Mouse (Mus musculus) midbrain, embryonic 13.5 days (tissue): ENCODE measurements around the gene Krtap3-3. TPM values are rescaled to one million over a fixed set of nuclear protein-coding genes. Genes with fewer than 3 reads are reported as not detected.

Source experiments
- ATAC-seq: fragments of 200-750 bp; cut with Nextera tagmentation; 2 replicates; pipeline ENCODE4 v1.8.0; 2017; ENCODE audit warnings: mild to moderate bottlenecking, moderate TSS enrichment, moderate library complexity
- H3K27ac ChIP-seq: fragments of 300-500 bp; sonication (generic); 2 replicates; pipeline ENCODE4 v1.5.1; 2015; ENCODE audit warnings: inconsistent platforms, mild to moderate bottlenecking, moderate library complexity
- H3K27me3 ChIP-seq: fragments of 300-500 bp; sonication (generic); 2 replicates; pipeline ENCODE4 v1.6.1; 2015; ENCODE audit warnings: mild to moderate bottlenecking, inconsistent platforms
- H3K36me3 ChIP-seq: fragments of 300-500 bp; sonication (generic); 2 replicates; pipeline ENCODE4 v1.6.1; 2015; ENCODE audit warnings: mild to moderate bottlenecking, inconsistent platforms
- H3K4me1 ChIP-seq: fragments of 300-500 bp; sonication (generic); replicated peaks from 2 replicates; pipeline ENCODE4 v1.6.1; 2015; ENCODE audit warnings: inconsistent platforms
- H3K4me2 ChIP-seq: fragments of 300-500 bp; sonication (generic); replicated peaks from 2 replicates; pipeline ENCODE4 v1.6.1; 2015; ENCODE audit warnings: moderate library complexity, mild to moderate bottlenecking, inconsistent platforms
- H3K4me3 ChIP-seq: fragments of 300-500 bp; sonication (generic); replicated peaks from 2 replicates; pipeline ENCODE4 v1.5.1; 2015; ENCODE audit warnings: mild to moderate bottlenecking, inconsistent platforms
- H3K9ac ChIP-seq: fragments of 300-500 bp; sonication (generic); replicated peaks from 2 replicates; pipeline ENCODE4 v1.6.1; 2015; ENCODE audit warnings: mild to moderate bottlenecking, inconsistent platforms
- H3K9me3 ChIP-seq: fragments of 300-500 bp; sonication (generic); 2 replicates; pipeline ENCODE4 v1.6.1; 2016; ENCODE audit warnings: mild to moderate bottlenecking, inconsistent platforms
- WGBS: fragments of 180-500 bp; shearing (Covaris S2); methylation state at CpG from one replicate; pipeline ENCODE4 v1.1.7; 2015; 5-methylcytosine and 5-hydroxymethylcytosine counted together
- polyA plus RNA-seq: library from polyadenylated mRNA; unstranded; fragments of >200 nt; fragmentation: Nextera tagmentation; extraction: Ambion mirVana; gene quantifications from 2 replicates; pipeline ENCODE4 v1.2.1, GENCODE M21; 2015

The Krtap3-3 gene
- polyA plus RNA-seq, 1 experiment from 2014 or later, result not detected

GRCm38 (mm10) chr11:99557976-99558745 is 7.5 kb upstream of the Krtap3-3 start:
- Histone ChIP-seq H3K4me3 (no peak overlapping the region), H3K9ac (no peak overlapping the region), H3K4me2 (no peak overlapping the region), H3K27me3 (no peaks in the 10 kb centered on the region), H3K9me3 (no peaks in the 10 kb centered on the region), H3K27ac (no peak overlapping the region), H3K36me3 (no peaks in the 10 kb centered on the region), H3K4me1 (no peaks in the 10 kb centered on the region)
- 79% methylated on average over 3 of the region's 3 CpGs for WGBS
- ATAC-seq, result no peak

- Histone ChIP-seq H3K9me3 (no peaks in the 10 kb centered on the region), H3K9ac (no peak within 1 kb of the TSS), H3K36me3 (no peaks in the 10 kb centered on the region), H3K4me3 (no peak within 1 kb of the TSS), H3K4me1 (no peaks in the 10 kb centered on the region), H3K27ac (no peak within 1 kb of the TSS), H3K27me3 (no peaks in the 10 kb centered on the region), H3K4me2 (no peak within 1 kb of the TSS)
- no peak for ATAC-seq
- WGBS, result 88% methylated on average over 2 of the region's 2 CpGs
Observed at GRCm38 (mm10) chr11:99556753-99557152, 6.1 kb upstream of the Krtap3-3 start, which contains the start of gene Krtap3-2. Gene Krtap3-2 (minus strand): TSS chr11:99556853.

DNA sequence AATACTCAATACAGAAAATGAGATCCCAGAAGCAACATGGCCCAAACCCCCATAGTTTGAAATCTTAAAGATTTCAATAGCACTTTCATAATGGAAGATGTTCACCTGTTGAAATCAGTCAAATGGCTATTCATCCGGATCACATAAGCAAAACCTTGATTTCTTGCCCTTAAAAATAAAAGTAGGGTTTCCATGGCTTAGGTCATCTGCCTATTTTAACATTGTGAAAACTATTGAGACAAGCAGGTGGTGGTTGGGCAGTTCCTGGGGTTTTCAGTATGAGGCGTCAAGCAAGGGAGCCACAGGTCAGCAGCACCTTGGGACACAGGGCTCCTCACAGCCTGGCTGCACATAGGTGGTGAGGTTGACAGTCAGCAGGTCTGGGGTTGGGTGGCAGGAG is 5.5 kb upstream of the Krtap3-3 start:
- no peak for ATAC-seq
- Histone ChIP-seq H3K36me3 (no peaks in the 10 kb centered on the region), H3K4me2 (no peak overlapping the region), H3K4me1 (no peaks in the 10 kb centered on the region), H3K9ac (no peak overlapping the region), H3K9me3 (no peaks in the 10 kb centered on the region), H3K4me3 (no peak overlapping the region), H3K27me3 (no peaks in the 10 kb centered on the region), H3K27ac (no peak overlapping the region)
- WGBS, result 88% methylated on average over 2 of the region's 2 CpGs

DNA sequence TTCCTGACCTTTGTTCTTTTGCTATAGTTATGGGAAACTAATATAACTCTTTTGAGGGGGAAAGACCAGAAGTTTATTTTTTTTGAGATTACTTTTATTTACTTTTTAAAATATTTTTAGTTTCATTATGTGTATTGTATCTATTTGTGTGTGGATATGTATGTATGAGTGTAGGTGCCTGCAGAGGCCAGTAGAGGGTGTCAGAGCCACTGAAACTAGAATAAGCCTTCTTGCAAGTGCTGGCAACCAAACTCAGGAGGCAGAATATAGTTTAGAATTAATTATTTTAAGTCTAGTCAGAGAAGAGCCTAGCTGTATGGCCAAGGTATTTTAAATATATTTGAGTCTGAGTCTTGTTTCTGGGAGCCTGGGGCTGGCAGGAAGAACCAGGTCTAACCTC is 2.8 kb downstream of the Krtap3-3 start:
- H3K36me3 ChIP-seq, result no peaks in the 10 kb centered on the region
- H3K4me1 ChIP-seq, result no peaks in the 10 kb centered on the region
- ATAC-seq, result no peak
- H3K9ac ChIP-seq, result no peak overlapping the region
- H3K4me2 ChIP-seq, result no peak overlapping the region
- H3K9me3 ChIP-seq, result no peaks in the 10 kb centered on the region
- no peaks in the 10 kb centered on the region for H3K27me3 ChIP-seq
- no peak overlapping the region for H3K4me3 ChIP-seq
- H3K27ac ChIP-seq, result no peak overlapping the region

DNA sequence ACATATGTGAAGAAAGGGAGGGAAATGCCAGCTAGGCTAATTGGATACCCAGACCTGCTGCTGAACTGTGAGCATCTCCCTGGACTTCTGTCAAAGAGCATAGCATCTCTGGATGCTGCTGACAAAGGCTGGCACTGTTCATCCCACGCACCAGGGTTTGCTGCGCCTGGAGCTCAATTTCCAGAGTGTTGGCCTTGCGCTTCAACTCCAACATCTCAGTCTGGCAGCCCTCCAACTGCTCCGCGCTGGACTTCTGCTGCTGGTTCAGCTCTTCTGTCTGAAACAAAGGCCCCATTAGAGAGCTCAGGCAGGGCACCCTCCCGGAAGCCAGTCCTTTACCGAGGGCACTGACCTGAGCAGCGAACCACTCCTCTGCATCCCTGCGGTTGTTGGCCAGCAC is 10.9 kb downstream of the Krtap3-3 start:
- no peak overlapping the region for H3K4me2 ChIP-seq
- H3K4me1 ChIP-seq, result peaks cover 4% of the 10 kb centered on the region; the same call in 1 of the 2 replicates
- WGBS, result 67% methylated on average over 9 of the region's 9 CpGs
- H3K9ac ChIP-seq, result no peak overlapping the region
- H3K4me3 ChIP-seq, result no peak overlapping the region
- no peaks in the 10 kb centered on the region for H3K27me3 ChIP-seq
- no peaks in the 10 kb centered on the region for H3K9me3 ChIP-seq
- H3K27ac ChIP-seq, result no peak overlapping the region
- H3K36me3 ChIP-seq, result no peaks in the 10 kb centered on the region
- ATAC-seq, result no peak

DNA sequence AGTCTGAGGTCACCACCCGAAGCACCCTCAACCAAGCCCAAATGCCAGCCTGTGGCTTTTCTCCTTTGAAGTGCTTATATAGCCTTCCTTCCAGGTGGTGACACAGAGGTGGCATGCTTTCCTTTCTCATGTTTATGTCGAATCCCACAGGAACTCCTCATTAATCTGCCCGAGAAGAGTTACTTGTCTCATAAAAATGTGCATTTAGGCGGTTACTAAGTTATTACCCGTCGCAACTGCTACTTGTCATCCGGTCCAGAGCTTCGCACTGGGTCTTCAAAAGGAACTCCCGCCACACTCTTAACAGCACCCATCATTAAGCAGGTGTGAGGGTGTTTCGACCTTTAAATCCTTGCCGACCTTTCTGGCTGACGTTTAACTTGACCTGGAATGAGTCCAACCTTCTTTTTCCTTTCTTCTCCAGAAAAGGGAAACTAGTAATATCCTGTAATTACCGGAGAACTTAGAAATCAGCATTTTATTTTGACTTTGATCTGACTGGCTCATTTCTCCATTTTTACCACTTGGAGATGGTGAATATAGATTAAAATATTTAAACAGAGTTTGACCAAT is 29.3 kb downstream of the Krtap3-3 start, which contains the start of gene Krt39:
Gene Krt39 (minus strand): TSS at position 51 of the 573 bp plus-strand sequence.
- Histone ChIP-seq H3K27ac (no peak within 1 kb of the TSS), H3K4me3 (no peak within 1 kb of the TSS), H3K9me3 (no peaks in the 10 kb centered on the region), H3K27me3 (no peaks in the 10 kb centered on the region), H3K9ac (no peak within 1 kb of the TSS), H3K36me3 (no peaks in the 10 kb centered on the region), H3K4me2 (no peak within 1 kb of the TSS), H3K4me1 (no peaks in the 10 kb centered on the region)
- ATAC-seq, result no peak
- 91% methylated on average over 13 of the region's 13 CpGs for WGBS

- Histone ChIP-seq H3K4me1 (no peaks in the 10 kb centered on the region), H3K27ac (no peak overlapping the region), H3K4me2 (no peak overlapping the region), H3K27me3 (no peaks in the 10 kb centered on the region), H3K9ac (no peak overlapping the region), H3K4me3 (no peak overlapping the region), H3K9me3 (no peaks in the 10 kb centered on the region), H3K36me3 (no peaks in the 10 kb centered on the region)
- 91% methylated on average over 8 of the region's 8 CpGs for WGBS
- no peak for ATAC-seq
Observed at GRCm38 (mm10) chr11:99514098-99514497, 36.6 kb downstream of the Krtap3-3 start.

Other genes with a start within 250 kb of the Krtap3-3 start
- 0.17 TPM in 1 of 2 replicates, not detected in the other for gene Krt25, start 227.9 kb downstream of the Krtap3-3 start, polyA plus RNA-seq
- gene Krt26, start 212.9 kb downstream of the Krtap3-3 start, polyA plus RNA-seq, result 0.30 and 0.39 TPM in 2 replicates
- not detected in 2 replicates for gene Krt27, start 199.8 kb downstream of the Krtap3-3 start, polyA plus RNA-seq
- gene Krt28, start 176.0 kb downstream of the Krtap3-3 start, polyA plus RNA-seq, result 0.15 and 0.22 TPM in 2 replicates
- 36.3 and 36.8 TPM in 2 replicates for gene Krt10, start 161.5 kb downstream of the Krtap3-3 start, polyA plus RNA-seq
- 0.13 TPM in 1 of 2 replicates, not detected in the other for gene Krt12, start 128.6 kb downstream of the Krtap3-3 start, polyA plus RNA-seq
- gene Krt20, start 112.7 kb downstream of the Krtap3-3 start, polyA plus RNA-seq, result 0.10 TPM in 1 of 2 replicates, not detected in the other
- not detected in 2 replicates for gene Krt23, start 57.7 kb downstream of the Krtap3-3 start, polyA plus RNA-seq
- not detected in 2 replicates for gene Krt39, start 29.5 kb downstream of the Krtap3-3 start, polyA plus RNA-seq
- gene Krt40, start 7.7 kb downstream of the Krtap3-3 start, polyA plus RNA-seq, result not detected in 2 replicates
- gene Krtap3-2, start 6.0 kb upstream of the Krtap3-3 start, polyA plus RNA-seq, result not detected in 2 replicates
- not detected in 2 replicates for gene Gm11939, start 8.6 kb upstream of the Krtap3-3 start, polyA plus RNA-seq
- gene Krtap3-1, start 15.8 kb upstream of the Krtap3-3 start, polyA plus RNA-seq, result not detected in 2 replicates
- not detected in 2 replicates for gene Krtap1-5, start 30.2 kb upstream of the Krtap3-3 start, polyA plus RNA-seq
- gene Krtap1-4, start 32.8 kb upstream of the Krtap3-3 start, polyA plus RNA-seq, result not detected in 2 replicates
- gene Krtap1-3, start 40.5 kb upstream of the Krtap3-3 start, polyA plus RNA-seq, result not detected in 2 replicates
- not detected in 2 replicates for gene Krtap9-3, start 47.2 kb upstream of the Krtap3-3 start, polyA plus RNA-seq
- gene Gm11938, start 52.4 kb upstream of the Krtap3-3 start, polyA plus RNA-seq, result not detected in 2 replicates
- not detected in 2 replicates for gene Gm11937, start 59.3 kb upstream of the Krtap3-3 start, polyA plus RNA-seq
- not detected in 2 replicates for gene Krtap2-4, start 64.0 kb upstream of the Krtap3-3 start, polyA plus RNA-seq
- not detected in 2 replicates for gene Gm11562, start 69.6 kb upstream of the Krtap3-3 start, polyA plus RNA-seq
- gene Krtap4-1, start 77.4 kb upstream of the Krtap3-3 start, polyA plus RNA-seq, result not detected in 2 replicates
- gene Krtap4-2, start 84.2 kb upstream of the Krtap3-3 start, polyA plus RNA-seq, result not detected in 2 replicates
- not detected in 2 replicates for gene Krtap4-7, start 93.2 kb upstream of the Krtap3-3 start, polyA plus RNA-seq
- gene Gm11555, start 99.4 kb upstream of the Krtap3-3 start, polyA plus RNA-seq, result not detected in 2 replicates
- not detected in 2 replicates for gene Gm11563, start 108.1 kb upstream of the Krtap3-3 start, polyA plus RNA-seq
- not detected in 2 replicates for gene Krtap4-6, start 115.1 kb upstream of the Krtap3-3 start, polyA plus RNA-seq
- not detected in 2 replicates for gene Gm14190, start 139.9 kb upstream of the Krtap3-3 start, polyA plus RNA-seq
- gene Gm14180, start 183.4 kb upstream of the Krtap3-3 start, polyA plus RNA-seq, result not detected in 2 replicates
- not detected in 2 replicates for gene Gm11595, start 222.0 kb upstream of the Krtap3-3 start, polyA plus RNA-seq
- gene Krtap4-8, start 229.8 kb upstream of the Krtap3-3 start, polyA plus RNA-seq, result not detected in 2 replicates
- gene Krtap4-9, start 234.3 kb upstream of the Krtap3-3 start, polyA plus RNA-seq, result not detected in 2 replicates
- not detected in 2 replicates for gene Gm11596, start 242.6 kb upstream of the Krtap3-3 start, polyA plus RNA-seq
- gene Gm11569, start 248.1 kb upstream of the Krtap3-3 start, polyA plus RNA-seq, result not detected in 2 replicates